Mouse (Mus musculus) gastrocnemius, postnatal 4 days (tissue): ENCODE measurements around the gene Ly6g5b. TPM values are rescaled to one million over a fixed set of nuclear protein-coding genes. Genes with fewer than 3 reads are reported as not detected.
"Not testable (repeated sequence)": the region's sequence is repeated elsewhere in the genome, so short reads cannot be mapped to it uniquely, and the experiment has no call there.

Experiments used
- DNase-seq, 2 experiments: peaks; one replicate each; pipeline ENCODE4 v3.0.0; 2021 to 2022; ENCODE audit warnings: low spot score in 2 of 2, mixed read lengths in 2 of 2
- total RNA-seq, 2 experiments: library from RNA; stranded (reverse); gene quantifications; 2 replicates each; pipeline ENCODE4 v1.2.3; 2021

Gene Ly6g5b
- total RNA-seq, 2 experiments from 2014 or later: 0.44 to 1.2 TPM

DNA sequence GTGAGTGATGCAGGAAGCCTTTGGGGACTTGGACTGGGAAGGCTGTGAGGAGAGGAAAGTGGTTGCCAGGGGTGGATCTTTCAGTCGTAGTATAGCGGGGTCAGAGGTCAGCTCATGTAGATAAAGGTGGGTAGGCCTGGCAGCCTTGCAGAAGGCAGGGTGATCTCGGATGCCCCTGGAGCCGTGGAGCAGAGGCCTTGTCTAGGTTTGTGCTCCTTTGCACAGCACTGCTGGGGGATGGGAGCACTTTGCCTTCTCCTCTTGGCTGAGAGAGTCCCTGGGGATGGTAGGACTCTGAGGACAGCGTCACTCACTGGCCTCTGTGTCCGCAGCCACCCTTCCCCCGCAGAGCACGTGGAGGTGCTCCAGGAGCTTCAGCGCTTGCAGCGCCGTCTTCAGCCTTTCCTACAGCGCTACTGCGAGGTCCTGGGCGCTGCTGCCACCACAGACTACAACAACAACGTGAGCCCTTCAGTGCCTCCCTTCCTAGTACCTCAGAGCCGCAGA is 25.3 kb upstream of the Ly6g5b start:
- no peak for DNase-seq

DNA sequence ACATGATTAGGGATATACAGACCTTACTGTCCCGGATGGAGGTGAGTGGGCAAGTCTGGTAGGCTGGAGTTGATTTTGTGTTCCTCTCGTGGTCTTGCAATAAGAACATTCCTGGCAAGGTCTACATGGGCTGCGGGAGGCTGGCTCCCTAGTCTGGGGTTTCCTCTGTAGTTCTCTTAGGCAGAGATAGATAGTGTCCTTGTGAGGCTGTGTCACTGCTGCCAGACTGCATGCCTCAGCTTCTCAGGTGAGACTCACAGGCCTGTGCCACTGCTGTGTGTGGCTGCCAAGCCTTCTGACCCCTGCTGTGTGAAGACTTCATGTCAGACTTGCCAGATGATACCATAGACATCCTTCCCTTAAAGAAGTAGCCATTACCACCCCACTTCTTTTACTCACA is 24.0 kb upstream of the Ly6g5b start:
- DNase-seq: no peak

DNA sequence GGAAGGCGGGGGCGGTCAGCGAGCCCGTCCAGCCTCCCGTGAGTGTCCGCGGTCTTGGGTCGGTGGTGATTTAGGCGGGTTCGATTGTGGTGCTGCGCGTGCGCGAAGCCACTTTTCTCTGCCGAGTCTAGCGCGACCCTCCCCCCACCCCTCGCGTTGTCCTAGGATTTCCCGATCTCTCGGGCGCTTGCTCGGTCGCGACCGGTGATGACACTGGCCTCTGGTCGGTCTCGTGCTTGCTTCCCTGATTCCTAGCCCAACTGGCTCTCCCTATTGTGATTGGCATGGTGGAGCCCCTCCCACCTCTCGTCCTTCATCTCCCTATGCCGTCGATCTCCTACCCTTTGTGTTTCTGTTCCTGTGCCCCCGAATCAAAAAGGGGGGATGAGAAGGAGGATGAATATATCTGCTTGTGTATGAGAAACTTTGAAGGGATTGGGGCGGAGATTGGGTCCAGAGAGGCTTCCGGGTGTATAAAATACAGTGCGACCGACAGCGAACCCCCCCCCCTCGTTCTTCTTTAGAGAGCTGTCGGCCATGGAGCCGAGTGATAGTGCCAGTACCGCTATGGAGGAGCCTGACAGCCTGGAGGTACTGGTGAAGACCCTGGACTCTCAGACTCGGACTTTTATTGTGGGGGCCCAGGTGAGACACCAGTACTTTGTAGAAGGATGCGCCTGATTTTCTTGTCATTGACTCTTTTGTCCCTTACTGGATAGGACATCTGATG is 20.5 kb upstream of the Ly6g5b start:
- DNase-seq: no peak

DNA sequence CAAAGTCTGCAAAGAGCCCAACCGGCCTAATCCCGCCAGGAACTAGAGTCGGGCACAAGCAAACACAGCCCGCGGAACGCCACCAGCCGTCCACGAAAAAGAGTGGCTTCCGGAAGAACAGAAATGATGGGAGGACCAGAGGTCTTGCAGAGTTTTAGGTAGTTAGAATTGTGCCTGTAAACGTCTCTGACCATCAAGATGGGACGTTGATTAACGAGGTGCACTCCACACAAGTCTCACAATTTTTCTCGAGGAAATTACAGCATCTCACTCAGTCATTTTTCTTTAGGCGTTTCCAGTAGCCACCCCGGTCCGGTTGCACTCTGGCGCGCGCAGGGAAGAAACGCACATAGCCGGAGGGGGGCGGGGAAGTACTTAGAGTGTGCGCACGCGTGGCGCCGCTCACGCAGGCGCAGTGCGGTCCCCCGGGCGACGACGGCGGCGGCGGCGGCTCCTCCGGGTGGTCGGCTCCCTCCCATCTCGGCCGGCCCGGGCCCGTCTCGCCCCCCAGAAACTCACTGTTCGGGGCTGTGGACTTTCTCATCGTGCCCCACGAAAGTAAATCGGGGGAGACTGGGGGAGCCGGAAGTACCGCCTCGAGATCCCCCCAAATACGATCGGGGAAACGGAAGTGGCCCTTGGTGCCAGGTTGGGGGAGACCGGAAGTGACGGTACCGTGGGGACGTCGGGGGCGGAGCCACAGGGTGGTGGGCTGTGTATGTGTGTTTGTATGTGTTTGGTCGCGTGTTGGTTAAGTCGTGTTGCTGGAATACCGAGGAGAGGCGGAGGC is 19.8 kb upstream of the Ly6g5b start, which contains the start of gene Bag6:
Bag6 (plus strand) TSS at position 378 of the 790 bp plus-strand sequence.
- peak; percentile 93 to 96 for DNase-seq

DNA sequence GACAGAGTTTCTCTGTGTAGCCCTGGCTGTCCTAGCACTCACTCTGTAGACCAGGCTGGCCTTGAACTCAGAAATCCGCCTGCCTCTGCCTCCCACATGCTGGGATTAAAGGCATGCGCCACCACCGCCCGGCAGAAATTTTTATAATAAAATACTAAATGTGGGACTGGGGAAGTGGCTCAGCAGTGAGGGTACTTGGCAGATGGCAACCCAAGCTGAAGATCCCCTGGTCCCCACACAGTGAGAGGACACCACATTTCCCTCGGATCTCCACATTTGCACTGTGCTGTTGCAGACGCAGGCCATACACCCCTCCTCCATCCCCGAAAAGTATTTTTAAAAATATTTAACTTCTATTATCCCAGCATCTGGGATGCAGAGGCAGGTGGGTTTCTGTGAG is 18.3 kb upstream of the Ly6g5b start:
- DNase-seq: no peak

DNA sequence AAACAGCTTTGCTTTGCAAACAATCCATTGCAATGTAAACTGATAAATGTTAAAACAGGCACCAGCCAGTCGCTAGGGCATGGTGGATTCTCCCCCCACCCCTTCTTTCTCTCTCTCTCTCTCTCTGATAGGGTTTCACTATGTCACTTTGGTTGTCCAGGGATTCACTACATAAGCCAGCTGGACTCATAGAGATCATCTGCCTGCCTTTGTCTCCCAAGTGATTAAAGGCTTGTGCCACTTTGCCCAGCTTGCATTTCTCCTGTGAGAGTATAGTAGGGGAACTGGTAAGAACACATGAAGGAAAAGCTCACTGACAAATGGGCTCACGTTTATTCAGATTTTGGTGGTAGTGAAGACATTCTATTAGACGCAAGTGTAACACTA is 16.9 kb upstream of the Ly6g5b start:
- DNase-seq: no peak

DNA sequence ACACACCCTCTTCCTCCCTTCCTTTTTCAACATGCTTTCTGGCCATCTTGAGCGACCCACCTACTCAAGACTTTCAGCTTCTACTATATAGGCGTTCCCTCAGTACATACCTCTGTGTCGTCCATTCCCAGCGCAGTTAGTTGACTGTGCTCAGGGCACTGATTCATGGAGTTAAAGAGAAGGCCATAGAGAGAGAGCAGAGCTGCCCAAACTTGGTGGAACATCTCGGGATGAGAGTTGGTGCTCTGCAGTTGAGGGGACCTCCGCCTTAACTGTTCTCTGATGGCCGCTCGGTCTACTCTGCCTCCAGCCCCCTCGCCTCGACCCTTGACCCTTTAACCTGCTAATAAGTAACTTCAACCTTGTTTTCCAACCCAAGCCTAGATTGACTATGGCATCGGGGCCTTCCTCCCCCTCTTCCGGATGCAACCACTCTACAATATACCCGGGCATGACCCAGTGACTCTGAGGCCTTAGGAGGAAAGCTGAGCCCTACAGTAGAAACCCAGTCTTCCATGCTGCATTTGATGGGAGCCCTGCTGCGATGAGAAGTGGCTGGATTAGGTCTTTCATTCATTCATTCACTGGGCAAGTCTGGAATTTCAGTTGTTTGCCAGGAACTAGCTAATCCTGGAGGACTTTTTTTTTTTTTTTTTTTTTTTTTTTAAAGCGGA is 16.4 kb upstream of the Ly6g5b start, which contains the start of gene Apom:
Apom (minus strand) TSS at position 551 of the 674 bp plus-strand sequence.
- no peak for DNase-seq

DNA sequence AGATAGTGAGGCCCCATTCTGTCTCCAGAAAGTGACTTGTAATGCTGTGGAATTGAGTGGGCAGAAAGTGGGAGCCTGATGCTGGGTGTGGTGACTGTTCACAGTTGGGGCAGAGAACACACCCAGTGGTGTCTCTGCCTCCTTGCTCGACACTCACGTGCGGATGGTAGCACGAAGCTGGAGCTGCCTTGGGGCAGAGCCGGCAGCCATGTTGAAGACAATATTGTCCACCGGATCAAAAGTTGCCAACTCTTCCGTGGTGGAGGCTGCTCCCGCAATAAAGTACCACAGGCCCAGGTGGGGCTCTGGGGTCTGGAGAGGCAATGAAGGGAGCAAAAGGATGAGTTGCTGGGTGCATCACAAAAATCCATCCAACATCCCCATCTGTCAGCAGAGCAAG is 15.8 kb upstream of the Ly6g5b start:
- DNase-seq: no peak

DNA sequence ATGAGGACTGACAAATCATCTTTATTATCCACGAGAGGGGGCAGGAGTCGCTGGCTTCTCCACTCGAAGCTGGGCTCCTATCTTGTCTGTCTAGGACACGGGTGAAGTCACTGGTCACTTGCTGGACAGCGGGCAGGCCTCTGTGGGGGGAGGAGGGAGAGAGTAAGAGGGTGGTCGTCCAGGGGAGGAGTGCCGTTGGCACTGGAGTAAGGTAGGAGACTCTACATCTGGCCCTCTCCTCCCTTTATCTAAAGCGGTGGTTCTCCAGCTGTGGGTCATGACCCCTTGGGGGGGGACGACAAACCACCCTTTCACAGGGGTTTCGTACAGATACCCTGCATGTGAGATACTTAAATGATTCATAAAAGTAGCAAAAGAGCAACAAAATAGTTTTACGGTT is 13.8 kb upstream of the Ly6g5b start:
- DNase-seq: no peak

DNA sequence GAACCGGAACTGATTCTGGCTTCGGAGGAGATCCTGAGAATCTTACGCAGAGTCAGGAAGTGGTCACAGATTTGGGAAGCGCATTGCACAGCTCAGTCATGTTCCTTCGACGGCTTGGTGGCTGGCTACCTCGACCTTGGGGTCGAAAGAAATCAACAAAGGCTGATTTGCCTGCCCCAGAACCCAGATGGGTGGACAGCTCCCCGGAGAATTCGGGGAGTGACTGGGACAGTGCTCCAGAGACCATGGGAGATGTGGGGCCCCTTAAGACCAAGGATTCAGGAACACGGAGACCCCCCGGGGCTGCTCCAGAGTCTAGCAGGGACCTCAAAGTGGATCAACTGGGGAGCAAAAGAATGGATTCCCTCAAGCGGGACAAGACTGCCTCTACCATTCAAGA is 11.8 kb upstream of the Ly6g5b start:
- DNase-seq: no peak

DNA sequence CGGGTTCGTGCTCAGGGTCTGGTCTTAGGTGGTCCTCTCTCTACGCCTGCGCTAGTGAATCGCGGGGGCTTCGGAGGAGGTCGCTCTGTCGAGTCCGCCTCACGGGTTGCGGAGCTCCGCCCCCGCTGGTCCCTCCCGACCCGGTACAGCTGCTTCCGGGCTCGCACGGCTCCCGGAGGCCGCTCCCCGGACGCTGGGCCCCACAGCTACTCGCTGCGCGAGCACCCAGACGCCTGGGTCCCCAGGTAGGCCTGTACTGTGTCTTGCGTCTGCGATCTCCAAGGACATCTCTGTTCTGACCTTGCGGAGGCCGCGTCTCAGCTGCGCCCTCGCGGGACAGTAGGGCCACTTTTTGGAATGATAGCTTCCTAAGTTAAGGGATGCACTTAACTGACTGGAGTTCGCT is 11.0 kb upstream of the Ly6g5b start, which contains the start of gene D17H6S53E:
D17H6S53E (plus strand) TSS at position 168 of the 406 bp plus-strand sequence.
- peak; percentile 54 to 77 for DNase-seq

DNA sequence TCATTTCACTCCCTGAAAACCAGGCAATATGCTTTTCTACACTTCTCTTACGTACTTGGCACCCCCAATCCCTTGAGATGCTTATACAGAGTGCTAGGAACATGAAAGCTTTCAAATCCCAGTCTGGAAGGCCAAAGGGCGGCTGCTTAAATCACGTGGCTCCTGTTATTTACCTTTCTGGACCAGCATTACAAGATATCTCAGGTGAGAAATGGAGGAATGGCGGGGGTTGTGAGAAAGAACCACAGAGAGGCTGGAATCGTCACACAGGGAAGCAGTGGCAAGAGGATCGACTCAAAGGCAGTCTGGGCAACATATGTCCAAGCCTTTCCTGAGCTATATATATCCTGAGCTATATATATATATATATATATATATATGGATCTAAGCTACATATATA is 10.3 kb upstream of the Ly6g5b start:
- no peak for DNase-seq

DNA sequence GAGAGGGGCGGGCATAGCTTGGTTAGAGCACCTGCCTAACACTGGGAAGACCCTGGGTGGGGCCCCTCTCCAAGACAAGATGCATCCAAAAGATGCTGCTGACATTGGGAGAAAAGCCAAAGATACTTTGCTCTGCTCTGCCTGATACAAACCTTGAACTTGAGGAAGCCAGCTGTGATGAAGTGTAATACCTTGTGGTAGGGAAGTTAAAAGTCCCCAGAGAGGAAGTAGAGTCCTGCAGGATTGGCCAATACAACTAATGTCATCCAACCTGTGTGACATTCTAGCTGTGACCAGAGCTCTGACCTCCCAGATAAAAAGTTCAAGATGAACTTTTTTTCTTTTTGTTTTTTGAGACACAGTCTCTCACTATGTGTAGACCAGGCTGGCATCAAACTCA is 9.9 kb upstream of the Ly6g5b start:
- DNase-seq: no peak

DNA sequence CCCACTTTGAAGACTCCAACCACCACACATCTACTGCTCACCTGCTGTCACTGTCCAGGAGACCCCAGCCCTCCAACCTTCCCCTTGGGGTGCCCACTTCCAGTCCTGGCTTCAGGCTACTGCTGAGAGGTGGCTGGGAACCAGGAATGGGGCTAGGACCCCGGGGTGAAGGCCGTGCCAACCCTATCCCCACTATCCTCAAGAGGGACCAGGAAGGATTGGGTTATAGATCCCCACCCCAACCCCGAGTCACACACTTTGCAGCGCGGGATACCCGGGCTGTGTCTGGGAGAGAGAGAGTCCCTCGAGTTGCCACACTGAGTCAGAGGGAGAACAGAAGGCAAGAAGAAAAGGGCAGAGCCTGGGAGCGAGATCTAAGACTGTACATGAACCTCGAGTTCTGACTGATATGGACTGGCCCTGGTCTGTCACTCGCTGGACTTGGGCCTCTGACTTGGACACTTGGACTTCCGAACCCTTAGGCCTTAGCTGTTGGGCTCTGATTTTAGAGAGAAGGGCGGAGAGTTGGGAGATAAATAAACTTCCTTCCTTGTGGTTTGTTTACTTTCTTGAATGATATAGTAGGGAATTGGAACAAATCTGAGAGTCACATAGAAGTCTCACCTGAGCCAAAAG is 9.2 kb upstream of the Ly6g5b start:
- DNase-seq: not testable (repeated sequence)

DNA sequence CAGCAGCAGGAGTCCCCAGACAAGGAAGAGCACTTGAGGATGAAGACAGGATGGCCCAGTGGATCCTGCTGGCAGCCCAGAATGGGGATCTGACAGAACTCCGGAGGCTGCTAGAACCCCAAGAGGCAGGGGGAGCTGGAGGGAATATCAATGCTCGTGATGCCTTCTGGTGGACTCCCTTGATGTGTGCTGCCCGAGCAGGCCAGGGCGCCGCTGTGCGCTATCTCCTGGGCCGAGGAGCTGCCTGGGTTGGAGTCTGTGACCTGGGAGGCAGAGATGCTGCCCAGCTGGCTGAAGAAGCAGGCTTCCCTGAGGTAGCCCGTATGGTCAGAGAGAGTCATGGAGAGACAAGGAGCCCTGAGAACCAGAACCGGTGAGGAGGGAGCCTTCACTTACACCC is 8.1 kb upstream of the Ly6g5b start:
- DNase-seq: not testable (repeated sequence)

DNA sequence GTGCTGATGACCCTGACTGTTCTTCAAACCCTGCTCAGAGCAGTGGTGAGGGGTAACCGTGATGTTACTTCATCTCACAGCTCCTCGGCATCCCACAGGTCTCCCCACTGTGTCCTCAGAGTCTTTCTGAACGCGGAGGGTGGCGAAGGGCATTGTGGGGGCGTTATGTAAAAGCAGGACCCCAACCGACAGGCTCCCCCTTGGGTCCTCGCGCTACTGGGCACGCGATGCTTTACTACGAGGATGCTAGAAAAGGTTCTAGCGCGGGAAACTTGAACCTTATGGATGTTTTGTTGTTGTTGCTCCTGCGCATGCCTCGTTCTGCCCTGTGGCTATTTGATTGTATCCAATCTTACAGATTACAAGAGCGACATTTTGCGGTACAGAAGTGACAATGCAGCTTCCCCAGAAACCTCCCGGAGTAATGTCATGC is 6.7 kb upstream of the Ly6g5b start, which contains the start of gene Csnk2b:
Csnk2b (minus strand) TSS at position 183 of the 433 bp plus-strand sequence.
- DNase-seq: peak in 1 of 2 experiments; percentile 58

DNA sequence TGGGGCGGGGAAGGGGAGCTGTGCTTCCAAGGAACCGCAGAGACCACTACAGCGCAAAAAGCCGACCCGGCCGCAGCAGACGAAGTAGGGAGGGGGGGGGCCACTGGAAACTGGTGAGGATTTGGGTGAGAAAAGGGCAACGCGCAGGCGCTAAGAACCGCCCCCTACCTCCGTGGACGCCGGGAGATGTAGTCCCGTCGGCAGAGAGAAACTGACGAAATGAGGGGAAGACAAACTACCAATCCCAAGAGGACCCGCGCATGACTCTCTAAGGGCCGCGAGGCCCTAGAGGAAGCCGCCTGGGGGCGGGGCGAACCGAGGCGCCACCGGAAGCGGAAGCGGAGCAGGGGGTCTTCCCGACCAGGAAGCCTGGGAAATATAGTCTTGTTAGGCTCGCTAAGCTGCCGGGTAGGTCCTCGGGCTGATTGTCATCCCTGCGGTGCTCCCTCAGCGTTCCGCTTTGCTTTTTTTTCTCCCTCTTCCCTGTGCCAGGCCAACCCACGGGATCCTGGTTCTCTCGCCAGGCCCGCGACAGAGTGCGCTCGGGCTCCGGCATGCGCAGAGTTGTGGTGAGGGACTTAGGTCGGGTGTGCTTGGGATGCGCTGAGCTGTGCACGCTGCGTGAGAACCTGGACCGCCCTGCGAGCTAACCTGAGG is 6.0 kb upstream of the Ly6g5b start, which contains the start of gene Gpank1:
Gpank1 (plus strand) TSS at position 313 of the 657 bp plus-strand sequence.
- peak; percentile 98 to 99 for DNase-seq

DNA sequence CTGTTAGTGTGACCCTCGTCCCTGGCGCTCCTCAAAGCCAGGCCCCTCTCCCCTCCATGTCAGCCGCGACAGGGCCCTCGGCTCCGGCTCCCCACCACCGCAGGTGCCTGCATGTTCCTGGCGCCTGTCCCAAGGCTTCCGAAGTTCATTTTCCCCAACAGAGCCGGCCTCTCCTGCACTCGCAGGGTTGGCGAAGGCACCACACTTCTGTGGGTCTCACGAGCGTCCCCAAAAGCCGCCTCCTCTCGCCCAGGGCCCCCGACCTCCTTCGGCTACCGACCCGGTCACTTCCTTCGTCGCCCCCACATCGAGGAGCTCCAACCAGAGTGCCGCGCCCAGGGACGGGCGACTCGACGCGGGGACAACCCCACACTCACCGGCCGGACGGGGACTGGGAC is 5.5 kb upstream of the Ly6g5b start:
- DNase-seq: peak in 1 of 2 experiments; percentile 40

DNA sequence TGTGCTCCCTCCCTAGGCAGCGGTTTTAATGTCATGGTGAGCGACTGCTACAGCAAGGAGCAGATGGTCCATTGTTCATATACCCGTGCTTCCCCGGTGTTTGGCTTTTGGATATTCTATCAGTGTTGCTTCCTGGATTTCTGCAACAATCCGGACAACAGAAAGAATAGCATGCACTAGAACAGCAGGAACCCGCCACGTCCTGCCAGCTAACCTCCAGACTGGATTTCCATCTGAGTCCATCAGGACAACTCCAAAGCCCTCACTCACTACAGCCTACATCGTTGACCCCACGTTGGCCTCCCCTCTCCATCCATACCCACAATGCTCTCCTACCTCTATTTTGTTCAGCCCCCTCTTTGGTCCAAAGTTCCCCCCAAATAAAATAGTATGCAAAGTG is 3.5 kb downstream of the Ly6g5b start:
- DNase-seq: no peak

DNA sequence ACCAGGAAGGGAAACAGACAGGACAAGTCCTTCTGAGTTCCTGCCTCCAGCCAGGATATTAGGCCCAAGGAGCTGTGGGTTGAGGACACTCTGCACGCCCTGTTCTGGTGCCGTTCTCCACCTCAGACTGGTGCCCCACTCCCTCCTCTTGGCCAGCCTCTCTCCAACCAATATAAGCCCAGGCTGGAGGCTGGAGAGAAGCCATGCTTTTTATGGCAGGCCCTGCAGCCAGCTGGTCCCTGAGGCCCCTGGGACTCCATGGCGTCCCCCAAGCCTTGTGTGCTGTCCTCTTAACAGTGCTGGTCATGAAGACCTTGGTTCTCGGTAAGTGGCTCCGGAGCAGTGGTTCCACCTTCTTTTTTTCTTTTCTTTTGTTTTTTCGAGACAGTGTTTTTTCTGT is 7.1 kb downstream of the Ly6g5b start, which contains the start of gene Ly6g5c:
Ly6g5c (plus strand) TSS at position 183 of the 400 bp plus-strand sequence.
- no peak for DNase-seq
